Mouse (Mus musculus): Measurements from ENCODE around the gene Arhgap29. TPM values are rescaled to one million over a fixed set of nuclear protein-coding genes. Genes with fewer than 3 reads are reported as not detected.

Arhgap29 gene
- total RNA-seq (2021): 10 to 100 TPM; 82.8 to 88.0 TPM
- long read RNA-seq, experiment 1, full-length matches to known transcripts: 1 of 10 reads
- long read RNA-seq, experiment 1, partial matches to known transcripts: 8 of 10 reads
- long read RNA-seq, experiment 1, other reads (novel, unspliced or antisense): 1 of 10 reads
- long read RNA-seq, experiment 2, full-length matches to known transcripts: 7 of 25 reads
- long read RNA-seq, experiment 2, partial matches to known transcripts: 8 of 25 reads
- long read RNA-seq, experiment 2, other reads (novel, unspliced or antisense): 10 of 25 reads

DNA sequence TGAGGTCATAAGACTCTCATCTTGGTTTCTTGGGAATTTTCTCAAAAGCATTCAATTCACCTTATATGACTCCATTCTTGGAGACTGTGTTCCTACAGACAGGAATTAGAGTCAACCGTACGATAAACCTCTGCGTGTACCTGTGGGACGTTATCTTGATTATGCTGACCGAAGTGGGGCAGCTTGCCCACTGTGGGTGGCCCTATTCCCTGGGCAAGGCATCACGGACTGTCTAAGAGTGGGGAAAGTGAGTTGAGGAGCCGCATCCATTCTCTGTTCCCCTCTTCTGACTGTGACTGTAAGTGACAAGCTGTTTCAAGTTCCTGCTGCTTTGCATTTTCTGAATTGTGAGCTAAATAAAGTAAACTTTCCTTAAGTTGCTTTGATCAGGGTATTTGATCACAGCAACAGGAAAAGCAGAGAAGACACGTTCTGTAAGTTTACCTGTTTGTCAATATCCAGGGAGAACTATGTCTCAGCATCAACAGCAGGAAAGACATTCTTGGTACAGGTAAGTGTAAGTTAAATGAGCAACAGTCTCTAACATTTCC is at the start of gene Arhgap29:
TSS of gene Arhgap29 (plus strand) at position 501 of the 551 bp plus-strand sequence.
- DNase-seq (ENCODE audit: low spot score in 2 of 2): no peak

DNA sequence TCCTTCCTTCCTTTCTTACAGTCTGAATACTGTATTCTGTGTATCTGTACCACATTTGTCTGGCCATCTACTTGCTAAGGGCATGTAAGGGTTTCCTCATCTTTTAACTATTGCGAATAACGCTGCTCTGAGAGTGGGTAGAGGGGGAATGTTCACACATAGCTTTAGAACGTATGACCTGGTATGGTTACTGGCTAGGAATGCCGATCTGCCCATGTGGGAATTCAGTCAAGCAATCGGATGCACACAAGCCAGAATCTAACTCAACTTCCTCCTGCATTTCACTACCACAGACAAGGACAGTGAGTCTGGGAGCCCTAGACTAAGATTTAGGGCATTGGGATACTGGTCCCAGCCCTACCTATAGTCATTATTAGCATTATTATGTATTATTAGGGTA is 49.6 kb upstream of the Arhgap29 start:
- DNase-seq (ENCODE audit: low spot score in 2 of 2): no peak

DNA sequence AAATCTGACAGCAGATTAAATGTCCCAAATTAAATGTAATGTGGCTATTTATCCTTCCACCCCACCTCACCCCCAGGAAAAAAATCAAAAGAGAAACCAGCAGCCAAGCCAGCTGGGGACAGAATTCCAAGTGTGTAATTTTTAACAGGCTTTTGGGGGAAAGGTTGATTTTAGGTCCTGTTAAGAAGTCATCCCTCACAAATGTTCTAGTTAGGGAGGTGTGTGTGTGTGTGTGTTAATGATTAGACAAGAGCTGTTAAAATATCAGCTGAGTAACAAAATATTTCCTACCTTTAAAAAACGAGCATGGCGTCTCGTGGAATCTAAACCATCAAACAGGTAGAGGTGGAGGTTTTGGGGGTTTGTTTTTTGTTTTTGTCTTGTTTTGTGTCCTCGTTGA is 49.1 kb upstream of the Arhgap29 start:
- DNase-seq (ENCODE audit: low spot score in 2 of 2): no peak

DNA sequence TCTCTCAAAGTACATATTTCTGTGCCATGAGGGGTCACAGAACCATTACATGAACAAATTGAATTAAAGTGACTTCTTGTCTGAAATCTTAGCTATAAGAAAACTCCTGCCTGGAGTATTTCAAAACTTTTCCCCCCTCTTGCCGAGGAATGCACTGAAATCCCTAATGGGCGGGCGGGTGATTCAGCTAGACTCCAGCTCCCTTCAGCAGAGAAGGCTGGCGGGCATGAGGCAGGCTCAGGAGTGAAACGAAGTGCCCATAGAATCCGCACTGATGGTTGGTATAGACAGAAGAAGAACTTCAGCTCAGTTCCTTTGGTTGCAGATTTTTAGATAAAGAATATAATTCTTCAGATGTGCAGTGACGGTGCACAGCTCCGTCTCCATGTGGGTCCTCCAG is 48.6 kb upstream of the Arhgap29 start:
- DNase-seq (ENCODE audit: low spot score in 2 of 2): no peak

DNA sequence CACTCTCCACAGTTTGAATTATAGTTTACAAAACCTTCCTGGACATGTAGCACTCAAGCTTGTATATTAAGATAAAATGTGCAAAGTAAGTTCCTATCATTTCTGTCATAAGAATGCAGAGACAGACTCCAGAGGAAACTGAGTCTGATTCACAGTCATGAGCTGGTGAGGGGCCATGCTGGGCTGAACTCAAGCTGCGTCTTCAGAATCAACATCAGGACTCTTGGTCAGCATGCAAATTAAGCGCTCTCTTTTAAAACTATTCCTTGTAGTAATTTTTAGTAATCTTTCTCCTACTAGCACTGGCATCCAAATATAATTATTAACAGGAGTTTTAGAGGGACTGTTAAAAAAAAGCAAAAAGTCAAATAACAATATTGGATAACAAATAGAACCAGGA is 47.9 kb upstream of the Arhgap29 start:
- DNase-seq (ENCODE audit: low spot score in 2 of 2): no peak

DNA sequence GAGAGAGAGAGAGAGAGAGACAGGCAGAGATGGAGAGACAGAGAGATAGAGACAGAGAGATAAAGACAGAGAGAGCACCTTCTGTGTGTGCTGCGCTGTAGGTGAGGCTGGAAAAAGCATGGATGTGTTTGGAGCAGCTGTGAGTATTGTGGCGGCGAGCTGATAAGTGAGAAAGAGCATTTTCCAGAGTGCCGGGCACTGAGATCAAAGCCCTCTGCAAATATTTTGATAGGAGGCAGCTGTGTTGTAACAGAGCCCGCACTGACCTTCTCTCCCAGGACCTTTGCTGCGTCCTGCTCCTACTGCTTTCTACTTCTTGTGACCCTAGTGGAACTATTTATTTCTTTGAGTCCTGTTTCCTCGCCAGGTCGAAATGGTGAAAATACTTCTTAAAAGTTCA is 45.7 kb upstream of the Arhgap29 start:
- no peak for DNase-seq (ENCODE audit: low spot score in 2 of 2)

DNA sequence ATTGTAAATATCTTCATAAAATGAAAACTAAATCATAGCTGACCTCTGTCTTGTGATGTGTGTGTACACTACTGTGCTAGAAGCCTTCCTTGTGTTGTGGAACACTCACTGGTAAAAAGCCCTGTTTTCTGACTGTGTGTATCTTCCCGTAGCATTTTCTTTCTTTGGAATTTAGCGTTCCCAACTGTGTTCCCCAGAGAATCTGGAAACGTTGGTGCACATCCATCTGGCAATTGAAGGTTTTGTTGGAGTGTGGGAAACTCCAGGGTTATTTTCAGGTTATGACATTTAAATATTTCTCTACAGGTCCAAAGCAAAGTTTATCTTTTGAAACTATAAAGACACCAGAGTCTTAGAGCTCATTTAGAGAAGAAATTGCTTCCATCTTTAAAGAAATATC is 43.2 kb upstream of the Arhgap29 start:
- no peak for DNase-seq (ENCODE audit: low spot score in 2 of 2)

DNA sequence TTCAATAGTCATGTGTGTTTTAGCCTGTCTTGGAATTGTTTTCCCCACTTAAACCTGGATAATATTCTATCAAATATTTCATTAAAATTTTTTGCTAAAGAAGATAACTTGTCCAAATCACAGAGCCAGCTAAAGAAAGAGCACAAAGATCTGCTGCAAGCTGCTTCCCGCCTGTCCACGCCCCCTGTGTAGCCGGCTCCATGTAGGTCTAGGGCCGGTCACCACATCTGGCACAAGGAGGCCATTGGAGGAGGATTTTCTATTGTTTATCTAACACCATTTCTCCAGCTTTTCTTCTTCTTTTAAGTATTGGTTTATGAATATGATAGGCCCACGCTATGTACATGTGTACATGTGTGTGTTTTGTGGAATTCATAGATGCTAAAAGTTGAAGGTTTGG is 38.9 kb upstream of the Arhgap29 start:
- no peak for DNase-seq (ENCODE audit: low spot score in 2 of 2)

DNA sequence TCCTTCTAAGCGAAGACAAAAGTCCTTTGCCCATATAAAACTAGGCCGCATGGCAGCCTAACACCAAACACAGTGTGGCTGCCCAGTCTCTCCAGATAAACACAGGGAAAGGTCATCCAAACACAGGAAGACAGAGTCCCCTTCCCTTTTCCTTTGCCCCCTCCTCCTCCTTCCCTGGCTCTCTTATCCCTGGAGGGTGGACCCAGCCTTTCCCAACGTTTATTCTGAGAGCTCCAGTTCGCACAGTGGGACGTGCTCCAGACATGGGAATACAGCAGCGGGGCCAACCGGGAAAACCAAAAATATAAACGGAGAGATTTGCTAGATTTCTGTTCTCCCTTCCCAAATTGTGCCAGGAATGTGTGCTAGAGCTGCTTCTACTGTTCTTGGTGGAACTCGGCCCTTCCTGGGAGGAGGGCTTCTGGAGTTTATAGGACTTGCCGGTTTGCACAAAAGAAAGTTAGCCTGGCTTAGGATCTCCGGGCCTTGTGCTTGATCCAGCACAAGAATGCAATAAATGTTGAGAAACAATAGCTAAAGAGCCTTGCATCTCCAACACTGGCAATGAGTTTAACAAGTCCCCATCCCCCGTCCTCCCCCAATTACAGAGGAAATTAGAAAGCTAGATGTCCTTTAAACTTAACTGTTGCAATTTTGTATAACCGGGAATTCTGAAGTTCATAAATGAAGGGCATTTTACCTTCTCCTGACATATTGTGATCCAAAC is 37.7 kb upstream of the Arhgap29 start:
- no peak for DNase-seq (ENCODE audit: low spot score in 2 of 2)

DNA sequence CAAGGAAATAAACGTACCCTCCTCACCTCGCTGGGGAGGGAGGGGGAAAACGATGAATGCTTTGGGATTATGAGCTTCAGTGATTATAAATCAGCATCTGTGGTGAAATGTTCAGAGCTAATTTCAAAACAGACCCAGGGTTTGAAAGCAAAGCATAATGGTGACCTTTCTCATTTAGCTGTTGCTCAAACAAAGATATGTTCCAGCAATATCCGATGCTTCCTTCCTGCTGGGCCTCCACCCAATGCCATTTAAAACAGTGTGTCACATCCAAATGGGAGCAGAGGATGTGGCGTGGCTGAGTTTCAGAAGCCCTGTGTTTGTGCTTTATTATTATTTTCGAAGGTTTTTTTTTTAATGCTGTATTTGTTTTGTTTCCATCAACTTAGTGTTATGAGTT is 37.1 kb upstream of the Arhgap29 start:
- no peak for DNase-seq (ENCODE audit: low spot score in 2 of 2)

DNA sequence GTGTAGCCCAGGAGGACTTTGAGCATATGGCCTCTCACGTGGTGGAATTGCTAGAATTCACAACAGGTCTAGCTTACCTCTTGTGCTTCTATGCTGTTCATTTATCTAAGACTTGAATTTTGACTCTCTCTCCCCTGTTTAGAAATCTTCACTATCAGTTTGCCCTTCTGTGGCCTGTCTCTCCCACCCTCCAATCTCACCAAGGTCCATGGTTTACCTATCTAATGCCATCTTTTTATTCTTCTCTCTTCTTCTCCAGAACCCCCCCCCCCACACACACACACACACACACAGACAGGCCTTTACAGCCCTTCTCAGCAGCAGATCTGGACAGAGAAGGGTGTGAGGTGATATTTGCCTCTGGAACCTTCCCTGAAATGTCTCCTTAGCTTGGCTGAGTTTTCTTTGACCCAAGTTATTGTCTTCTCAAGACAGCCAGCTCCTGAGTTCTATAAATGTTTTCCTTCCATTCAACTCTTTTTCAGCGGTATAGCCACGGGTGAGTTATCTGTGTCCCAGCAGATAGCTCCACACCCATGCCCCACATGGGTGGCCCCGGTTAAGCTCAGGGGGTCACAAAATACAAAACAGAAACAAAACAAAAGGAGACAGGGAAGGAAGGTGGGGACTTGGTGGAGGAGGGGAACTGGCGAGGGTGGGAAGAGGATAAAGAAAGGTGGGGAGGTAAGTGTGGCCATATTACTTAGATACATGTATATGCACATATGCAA is 35.4 kb upstream of the Arhgap29 start:
- DNase-seq (ENCODE audit: low spot score in 2 of 2): no peak

DNA sequence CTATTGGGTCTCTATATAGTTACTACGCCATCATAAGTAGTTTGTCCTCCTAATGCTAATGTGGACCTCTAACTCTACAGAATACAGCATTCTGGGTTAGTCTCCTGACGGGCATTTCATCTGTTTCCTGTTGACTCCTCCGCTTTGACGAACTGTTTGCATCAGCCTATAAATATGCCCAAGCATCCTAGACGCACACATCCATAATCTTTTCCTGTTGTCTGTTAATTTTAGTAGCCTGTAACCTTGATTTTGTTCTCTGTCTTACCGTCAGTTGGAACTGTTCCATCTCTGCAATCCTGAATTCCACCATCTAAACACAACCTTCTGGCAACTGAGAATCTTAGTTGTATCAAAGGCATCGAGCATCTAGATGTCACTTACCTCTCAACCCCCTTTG is 34.7 kb upstream of the Arhgap29 start:
- no peak for DNase-seq (ENCODE audit: low spot score in 2 of 2)

DNA sequence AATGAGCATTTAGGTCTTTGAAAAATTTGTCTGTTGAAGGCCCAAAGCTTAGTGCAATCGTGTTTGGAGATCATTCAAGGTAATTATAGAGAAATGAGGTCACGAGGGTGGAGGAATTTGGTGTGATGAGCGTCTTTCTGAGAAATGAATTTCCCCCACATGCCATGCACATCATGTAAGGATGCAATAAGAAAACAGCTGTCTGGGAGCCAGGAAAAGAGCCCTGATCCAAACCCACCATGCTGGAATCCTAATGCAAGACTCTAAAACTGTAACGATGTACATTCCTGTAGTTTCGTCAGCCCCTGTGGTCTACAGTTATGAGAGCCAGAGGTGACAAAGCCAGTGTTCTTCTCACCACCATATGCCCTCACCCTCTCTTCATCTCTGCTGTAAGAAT is 32.4 kb upstream of the Arhgap29 start:
- DNase-seq (ENCODE audit: low spot score in 2 of 2): no peak

DNA sequence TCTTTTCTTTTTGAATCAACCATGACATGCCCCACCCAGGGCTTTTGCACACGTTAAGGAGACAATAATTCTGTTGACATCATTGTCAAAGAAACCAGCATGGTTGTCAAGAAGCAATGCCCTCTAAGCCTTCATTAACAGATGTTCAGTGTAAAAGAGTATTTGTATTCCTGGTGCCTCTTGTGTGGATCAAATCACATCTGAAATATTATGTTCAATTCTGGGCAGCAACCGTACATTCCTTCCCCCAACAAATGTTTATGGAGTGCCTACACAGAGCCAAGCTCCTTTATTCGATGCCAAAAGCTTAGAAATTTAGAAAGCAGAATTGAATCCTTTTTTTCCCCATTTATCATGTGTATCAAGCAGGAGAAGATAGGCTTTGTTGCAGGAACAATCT is 31.6 kb upstream of the Arhgap29 start:
- no peak for DNase-seq (ENCODE audit: low spot score in 2 of 2)

DNA sequence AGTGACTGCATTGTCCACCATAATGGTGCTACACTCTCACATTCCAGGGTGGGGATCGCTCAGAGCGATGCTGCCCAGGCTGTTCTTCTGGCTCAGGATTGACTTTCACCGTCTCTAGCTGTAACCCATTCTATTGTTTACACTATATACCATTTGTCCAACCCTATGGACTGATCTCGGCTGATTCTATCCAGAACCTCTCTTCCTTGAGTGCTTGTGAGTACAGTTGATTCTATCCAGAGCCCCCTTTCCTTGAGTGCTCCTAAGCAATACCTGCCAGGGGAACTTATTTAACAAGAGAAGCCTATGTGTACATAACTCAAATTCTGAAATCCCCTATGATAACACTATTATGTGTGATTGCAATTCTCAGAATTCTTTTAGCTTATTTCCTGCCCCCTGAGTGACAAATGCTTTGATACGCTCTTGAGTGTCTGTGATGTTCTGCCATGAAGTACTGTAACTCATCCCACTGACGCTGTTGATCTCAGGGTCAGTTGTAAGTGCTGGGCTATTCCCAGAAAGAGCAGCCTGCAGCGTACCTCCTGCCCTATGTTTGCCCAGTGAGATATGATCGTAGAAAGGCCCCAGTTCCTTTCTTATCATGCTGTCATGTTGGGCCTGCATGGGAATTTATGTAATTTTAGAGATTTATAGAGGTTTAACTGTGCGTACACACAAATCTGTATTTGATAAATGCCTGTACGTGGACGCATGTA is 27.4 kb upstream of the Arhgap29 start:
- no peak for DNase-seq (ENCODE audit: low spot score in 2 of 2)

DNA sequence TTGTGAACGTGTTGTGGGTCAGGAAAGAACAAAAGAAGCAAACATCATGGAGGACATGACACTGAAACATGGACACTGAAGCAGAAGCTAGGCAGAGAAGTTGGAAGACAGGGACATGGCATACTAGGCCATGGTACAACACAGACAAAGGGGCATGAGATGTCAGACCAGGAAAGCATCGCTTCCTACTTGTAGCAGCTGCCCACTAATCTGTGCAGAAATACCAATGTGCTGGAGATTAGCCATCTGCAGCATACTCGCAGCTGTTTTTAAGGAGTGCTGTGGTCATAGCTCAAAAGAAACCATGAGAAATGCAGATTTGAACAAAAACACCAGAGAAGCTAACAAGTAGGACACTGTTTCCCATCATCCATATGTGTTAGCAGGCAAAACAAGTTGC is 24.7 kb upstream of the Arhgap29 start:
- DNase-seq (ENCODE audit: low spot score in 2 of 2): no peak

DNA sequence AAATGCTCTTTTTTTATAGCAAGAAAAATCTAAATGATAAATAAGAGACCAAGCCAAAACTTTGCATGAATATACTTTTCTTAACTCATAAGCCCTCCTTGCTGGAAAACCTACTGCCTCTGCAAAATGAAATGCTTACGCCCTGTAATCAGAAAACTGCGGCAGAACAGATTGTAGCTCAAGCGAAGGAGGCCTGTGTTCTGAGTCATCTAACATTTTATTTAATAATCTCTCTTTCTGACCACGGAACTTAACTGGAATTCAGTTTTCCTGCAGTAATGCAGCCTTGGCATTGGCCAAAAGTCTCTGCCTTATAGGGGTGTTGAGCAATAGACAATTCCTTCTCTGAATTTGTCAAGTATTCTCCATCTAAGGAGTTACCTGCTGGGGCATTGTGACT is 19.5 kb upstream of the Arhgap29 start:
- DNase-seq (ENCODE audit: low spot score in 2 of 2): no peak

DNA sequence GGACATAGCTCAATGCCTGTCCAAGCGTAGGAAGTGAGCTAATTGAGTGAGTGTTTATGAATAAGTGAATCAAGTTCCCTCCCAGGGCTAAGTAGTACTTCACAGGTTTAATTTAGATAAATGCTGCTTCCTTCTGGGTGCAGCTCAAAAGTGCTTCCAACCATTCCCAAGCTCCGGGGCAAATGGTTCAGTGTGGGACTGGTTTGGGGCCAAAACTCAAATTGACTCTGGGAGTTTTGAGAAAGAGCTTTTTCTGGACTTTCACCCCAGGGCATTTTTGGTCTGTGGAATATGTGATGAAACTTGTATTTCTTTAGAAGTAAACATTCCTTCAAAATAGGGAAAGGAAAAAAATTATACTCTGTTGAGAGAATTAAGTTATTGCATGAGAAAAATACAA is 16.1 kb upstream of the Arhgap29 start:
- DNase-seq (ENCODE audit: low spot score in 2 of 2): no peak

DNA sequence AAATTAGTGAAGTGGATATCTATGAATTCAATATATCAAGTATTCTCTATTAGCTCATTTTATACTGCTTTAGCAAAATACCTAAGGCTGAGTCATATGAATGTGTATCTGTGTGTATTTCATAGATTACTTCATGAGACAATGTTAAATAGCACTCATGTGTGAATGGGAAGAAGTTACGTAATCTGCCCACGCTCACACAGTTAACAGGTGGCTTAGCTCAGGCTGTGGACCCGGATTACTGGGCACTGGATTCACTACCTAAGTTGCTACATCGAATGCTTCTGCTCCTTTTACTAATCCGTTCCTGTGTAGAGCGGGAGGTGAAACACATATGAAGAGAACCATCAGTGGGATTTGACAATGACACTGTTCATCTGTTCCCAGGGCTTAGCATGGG is 15.3 kb upstream of the Arhgap29 start:
- no peak for DNase-seq (ENCODE audit: low spot score in 2 of 2)

DNA sequence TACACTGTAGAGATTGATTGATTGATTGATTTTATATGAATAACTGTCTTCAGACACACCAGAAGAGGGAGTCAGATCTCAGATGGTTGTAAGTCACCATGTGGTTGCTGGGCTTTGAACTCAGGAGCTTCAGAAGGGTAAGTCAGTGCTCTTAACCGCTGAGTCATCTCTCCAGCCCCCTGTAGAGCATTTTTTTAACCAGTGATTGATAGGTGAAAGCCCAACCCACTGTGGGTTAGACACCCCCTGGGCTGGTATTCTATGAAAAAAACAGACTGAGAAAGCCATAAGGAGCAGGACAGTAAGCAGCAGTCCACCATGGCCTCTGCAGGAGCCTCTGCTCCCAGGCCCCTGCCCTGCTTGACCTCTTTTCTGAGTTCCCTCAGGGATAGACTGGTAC is 12.7 kb upstream of the Arhgap29 start:
- DNase-seq (ENCODE audit: low spot score in 2 of 2): no peak

DNA sequence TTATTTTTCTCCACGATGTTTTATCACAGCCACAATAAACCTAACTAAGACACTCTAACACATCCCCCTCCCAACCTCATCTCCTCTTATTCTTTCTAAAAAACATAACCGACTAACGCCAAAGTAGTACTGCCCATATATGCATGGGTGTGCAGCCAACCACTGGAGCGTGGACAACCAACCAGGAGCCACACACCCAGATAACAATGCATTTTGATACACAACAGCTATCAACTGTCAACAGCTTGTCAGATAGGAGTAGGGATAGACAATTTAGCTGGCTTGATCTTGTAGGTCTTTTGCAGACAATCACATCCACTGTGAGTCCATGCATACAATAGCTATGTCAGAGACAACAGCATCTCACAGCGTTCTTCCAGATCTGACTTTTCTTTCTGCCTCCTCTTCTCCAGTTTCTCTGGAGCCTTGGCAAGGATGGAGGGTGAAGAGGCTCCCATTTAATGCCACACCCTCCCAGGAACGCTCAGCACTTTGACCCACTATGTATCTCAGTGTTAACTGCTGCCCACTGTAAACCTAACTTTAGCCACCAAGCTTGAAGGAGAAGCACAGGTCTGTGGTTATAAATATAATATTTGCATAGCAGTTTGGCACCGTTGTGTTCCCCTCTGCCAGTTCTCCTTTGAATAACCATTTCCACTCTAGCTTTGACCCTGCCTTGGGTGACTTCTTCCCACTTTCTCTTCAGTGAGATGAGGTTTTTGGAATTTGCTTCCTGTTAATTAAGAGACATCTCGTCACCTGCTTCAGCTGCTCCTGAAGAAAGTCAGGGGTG is 12.0 kb upstream of the Arhgap29 start:
- DNase-seq (ENCODE audit: low spot score in 2 of 2): no peak
